Mouse (Mus musculus) layer of hippocampus, adult 8-10 months (tissue): ENCODE results near the gene Cdrt4. TPM values are rescaled to one million over a fixed set of nuclear protein-coding genes. Genes with fewer than 3 reads are reported as not detected.

ENCODE experiments used
- DNase-seq, 2 experiments: peaks; one replicate each; pipeline ENCODE4 v3.0.0; 2022; ENCODE audit warnings: low spot score in 2 of 2
- total RNA-seq, 4 experiments: library from RNA; stranded (reverse); gene quantifications; 2 replicates each; pipeline ENCODE4 v1.2.4; 2022

Gene Cdrt4
- total RNA-seq = under 1 TPM in 1 of 4 experiments, not detected in 3; 0.66 TPM

GRCm38 (mm10) chr11:62951012-62951411 lies at the start of gene Cdrt4:
Gene Cdrt4 (plus strand): TSS chr11:62951193.
- no peak for DNase-seq

GRCm38 (mm10) chr11:62901699-62902323 lies 49.2 kb upstream of the Cdrt4 start:
- DNase-seq = peak; percentile 59 to 75

GRCm38 (mm10) chr11:62903871-62904495 lies 47.0 kb upstream of the Cdrt4 start:
- DNase-seq = no peak

- DNase-seq = no peak
Observed at GRCm38 (mm10) chr11:62909720-62910306, 41.2 kb upstream of the Cdrt4 start.

GRCm38 (mm10) chr11:62911362-62911761 lies 39.6 kb upstream of the Cdrt4 start:
- DNase-seq = no peak

- no peak for DNase-seq
Observed at GRCm38 (mm10) chr11:62913141-62913540, 37.9 kb upstream of the Cdrt4 start.

GRCm38 (mm10) chr11:62914532-62914931 lies 36.5 kb upstream of the Cdrt4 start:
- no peak for DNase-seq

- no peak for DNase-seq
Observed at GRCm38 (mm10) chr11:62915486-62915885, 35.5 kb upstream of the Cdrt4 start.

GRCm38 (mm10) chr11:62916765-62917164 lies 34.2 kb upstream of the Cdrt4 start:
- no peak for DNase-seq

GRCm38 (mm10) chr11:62919946-62920742 lies 30.8 kb upstream of the Cdrt4 start:
- no peak for DNase-seq

- DNase-seq = no peak
Observed at GRCm38 (mm10) chr11:62920743-62921050, 30.3 kb upstream of the Cdrt4 start.

GRCm38 (mm10) chr11:62921052-62921977 lies 29.7 kb upstream of the Cdrt4 start:
- peak; percentile 89 to 94 for DNase-seq

- DNase-seq = no peak
Observed at GRCm38 (mm10) chr11:62924091-62924761, 26.8 kb upstream of the Cdrt4 start.

- DNase-seq = no peak
Observed at GRCm38 (mm10) chr11:62929799-62930198, 21.2 kb upstream of the Cdrt4 start.

GRCm38 (mm10) chr11:62930574-62930973 lies 20.4 kb upstream of the Cdrt4 start:
- no peak for DNase-seq

- no peak for DNase-seq
Observed at GRCm38 (mm10) chr11:62931141-62931540, 19.9 kb upstream of the Cdrt4 start.

GRCm38 (mm10) chr11:62933099-62933498 lies 17.9 kb upstream of the Cdrt4 start:
- no peak for DNase-seq

GRCm38 (mm10) chr11:62934795-62935514 lies 16.0 kb upstream of the Cdrt4 start:
- DNase-seq = no peak

GRCm38 (mm10) chr11:62937986-62938385 lies 13.0 kb upstream of the Cdrt4 start:
- no peak for DNase-seq

GRCm38 (mm10) chr11:62938921-62939320 lies 12.1 kb upstream of the Cdrt4 start:
- DNase-seq = no peak
